ENCODE assay signal across 10 mouse cellular contexts in the genomic region with DNA sequence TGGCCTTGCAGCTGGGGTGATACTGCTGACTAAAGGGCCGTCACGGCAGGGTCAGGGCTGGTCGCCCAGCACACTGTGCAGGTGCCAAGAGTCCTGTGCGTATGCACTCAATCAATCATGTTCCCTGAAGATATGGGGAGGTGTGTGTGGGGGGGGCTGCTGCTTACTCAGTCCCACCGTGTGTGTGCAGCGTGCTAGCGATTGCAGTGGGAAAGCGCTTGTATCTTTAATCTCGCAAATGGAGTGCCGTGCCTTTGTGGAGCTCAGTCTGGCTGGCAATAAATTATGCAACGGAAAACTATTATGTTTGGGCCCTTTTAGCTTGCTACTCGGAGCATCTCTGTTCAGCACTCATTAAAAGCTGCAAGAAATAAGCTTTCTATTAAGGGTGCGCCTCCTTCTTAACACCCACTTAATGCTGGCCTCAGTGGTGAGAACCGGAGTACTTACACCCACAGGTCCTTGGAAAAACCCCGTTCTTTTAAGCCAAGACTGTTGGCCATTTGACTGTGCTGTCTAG. TPM values are rescaled to one million over a fixed set of nuclear protein-coding genes. Genes with fewer than 3 reads are reported as not detected.
A peak's percentile ranks its signal among the peaks of the same experiment; 100 is the strongest.
DNase-seq lines count a peak whose midpoint lies in the region; ATAC-seq and TF ChIP-seq lines count a peak whose summit lies in the region.
"Had no signal": no experiment of that assay in that cellular context is flagged by ENCODE, and none has a peak within 500 bp of the region (broad histone marks: within the 10 kb centered on the region; RNA-seq: fewer than 3 reads in every experiment).

No protein-coding gene starts in this region.

- DNase-seq in liver, adult 2 months (ENCODE audit: extremely low read depth, low read depth, low spot score): peak; percentile 72
- no peak for DNase-seq in urinary bladder, postnatal 36 days (ENCODE audit: low spot score in 2 of 2)
- DNase-seq in thymus, adult 2 months: no peak
- DNase-seq: cerebellum, adult 9-11 months had no signal

- TF ChIP-seq POLR2A in liver, adult 2 months (IDR thresholded peaks at IDR 0.05; ENCODE audit: extremely low read depth, insufficient read depth, low read length): no peak
- TF ChIP-seq POLR2A in thymus, adult 2 months (IDR thresholded peaks at IDR 0.05; ENCODE audit: control insufficient read depth, extremely low read depth, insufficient read depth, low read length, poor library complexity): no peak

- H3K4me3 ChIP-seq in liver, adult 2 months (ENCODE audit: insufficient read depth, low read depth, low read length): no peak overlapping the region
- no peak overlapping the region for H3K4me3 ChIP-seq in liver, embryonic 12.5 days
- H3K4me3 ChIP-seq in forebrain, embryonic 15.5 days: no peak overlapping the region
- H3K4me3 ChIP-seq in hindbrain, embryonic 13.5 days: no peak overlapping the region
- no peak overlapping the region for H3K4me3 ChIP-seq in stomach, embryonic 14.5 days (ENCODE audit: low read depth, low read length)
- no peak overlapping the region for H3K4me3 ChIP-seq in thymus, adult 2 months (ENCODE audit: control insufficient read depth, insufficient read depth, low read length)
- H3K4me3 ChIP-seq: liver, embryonic 15.5 days had no signal

- H3K9ac ChIP-seq in liver, adult 2 months (ENCODE audit: low read depth, low read length): no peak overlapping the region
- H3K9ac ChIP-seq in liver, embryonic 12.5 days: no peak overlapping the region
- peak overlapping the region; percentile 24; the same call in 1 of the 2 replicates for H3K9ac ChIP-seq in forebrain, embryonic 15.5 days (replicated peaks)
- H3K9ac ChIP-seq in hindbrain, embryonic 13.5 days: no peak overlapping the region
- H3K9ac ChIP-seq in stomach, embryonic 14.5 days (replicated peaks; ENCODE audit: low read depth, low read length): no peak overlapping the region
- H3K9ac ChIP-seq: liver, embryonic 15.5 days had no signal

- no peak for TF ChIP-seq CTCF in liver, adult 2 months (IDR thresholded peaks at IDR 0.05; ENCODE audit: low read depth, low read length)
- no peak for TF ChIP-seq CTCF in thymus, adult 2 months (IDR thresholded peaks at IDR 0.05; ENCODE audit: borderline replicate concordance, control insufficient read depth, extremely low read depth, insufficient read depth, low read length, poor library complexity)

- H3K4me2 ChIP-seq in liver, embryonic 12.5 days: no peak overlapping the region
- peak overlapping the region; percentile 36 for H3K4me2 ChIP-seq in forebrain, embryonic 15.5 days (replicated peaks)
- H3K4me2 ChIP-seq in hindbrain, embryonic 13.5 days: peak overlapping the region; percentile 25
- H3K4me2 ChIP-seq in stomach, embryonic 14.5 days (replicated peaks; ENCODE audit: low read depth, low read length): no peak overlapping the region
- H3K4me2 ChIP-seq: liver, embryonic 15.5 days had no signal

- H3K4me1 ChIP-seq in liver, adult 2 months (ENCODE audit: control insufficient read depth, insufficient read depth, low read length): peaks cover 4% of the 10 kb centered on the region; the same call in 1 of the 2 replicates
- peaks cover 33% of the 10 kb centered on the region for H3K4me1 ChIP-seq in liver, embryonic 12.5 days
- peaks cover 14% of the 10 kb centered on the region for H3K4me1 ChIP-seq in forebrain, embryonic 15.5 days
- H3K4me1 ChIP-seq in hindbrain, embryonic 13.5 days (replicated peaks): peaks cover 11% of the 10 kb centered on the region
- no peaks in the 10 kb centered on the region for H3K4me1 ChIP-seq in stomach, embryonic 14.5 days (ENCODE audit: control insufficient read depth, insufficient read depth, low read length)
- no peaks in the 10 kb centered on the region for H3K4me1 ChIP-seq in thymus, adult 2 months (replicated peaks; ENCODE audit: control insufficient read depth, insufficient read depth, low read length)

- no peaks in the 10 kb centered on the region for H3K36me3 ChIP-seq in liver, adult 2 months (ENCODE audit: control insufficient read depth, insufficient read depth, low read length)
- no peaks in the 10 kb centered on the region for H3K36me3 ChIP-seq in liver, embryonic 12.5 days
- H3K36me3 ChIP-seq in forebrain, embryonic 15.5 days: no peaks in the 10 kb centered on the region
- no peaks in the 10 kb centered on the region for H3K36me3 ChIP-seq in hindbrain, embryonic 13.5 days
- no peaks in the 10 kb centered on the region for H3K36me3 ChIP-seq in stomach, embryonic 14.5 days (ENCODE audit: control insufficient read depth, insufficient read depth, low read length)
- H3K36me3 ChIP-seq in thymus, adult 2 months (ENCODE audit: control insufficient read depth, insufficient read depth, low read length): no peaks in the 10 kb centered on the region
- H3K36me3 ChIP-seq: liver, embryonic 15.5 days had no signal

- no peaks in the 10 kb centered on the region for H3K79me2 ChIP-seq in liver, adult 2 months (ENCODE audit: control insufficient read depth, insufficient read depth, low read length)

- no peak for ATAC-seq in liver, embryonic 12.5 days
- ATAC-seq in forebrain, embryonic 15.5 days (replicated peaks): peak; percentile 86
- peak; percentile 32; the same call in 1 of the 2 replicates for ATAC-seq in hindbrain, embryonic 13.5 days (ENCODE audit: low FRiP score)
- peak; percentile 71; the same call in 1 of the 2 replicates for ATAC-seq in stomach, embryonic 14.5 days (ENCODE audit: insufficient number of reproducible peaks, insufficient read depth, low FRiP score, low read depth)
- ATAC-seq: inflammation-experienced regulatory T-cells, adult 6 months had no signal

- WGBS in liver, adult 2 months: 39% methylated on average over 15 of the region's 15 CpGs
- 66% methylated on average over 15 of the region's 15 CpGs for WGBS in liver, embryonic 12.5 days (ENCODE audit: insufficient replicate concordance)
- 7% methylated on average over 15 of the region's 15 CpGs for WGBS in forebrain, embryonic 15.5 days
- 30% methylated on average over 15 of the region's 15 CpGs for WGBS in hindbrain, embryonic 13.5 days
- 31% methylated on average over 15 of the region's 15 CpGs for WGBS in stomach, embryonic 14.5 days
- 89% methylated on average over 15 of the region's 15 CpGs for WGBS in thymus, adult 2 months

- no peak overlapping the region for H3K27ac ChIP-seq in liver, adult 2 months (replicated peaks; ENCODE audit: insufficient read depth, low read depth, low read length)
- no peak overlapping the region for H3K27ac ChIP-seq in liver, embryonic 12.5 days
- H3K27ac ChIP-seq in forebrain, embryonic 15.5 days (replicated peaks): peak overlapping the region; percentile 68
- H3K27ac ChIP-seq in hindbrain, embryonic 13.5 days: peak overlapping the region; percentile 36
- H3K27ac ChIP-seq in stomach, embryonic 14.5 days (ENCODE audit: low read length): no peak overlapping the region
- no peak overlapping the region for H3K27ac ChIP-seq in thymus, adult 2 months (ENCODE audit: control insufficient read depth, insufficient read depth, low read length)
- H3K27ac ChIP-seq: liver, embryonic 15.5 days had no signal

- H3K9me3 ChIP-seq in liver, embryonic 12.5 days (replicated peaks): no peaks in the 10 kb centered on the region
- no peaks in the 10 kb centered on the region for H3K9me3 ChIP-seq in forebrain, embryonic 15.5 days
- H3K9me3 ChIP-seq in hindbrain, embryonic 13.5 days: no peaks in the 10 kb centered on the region
- H3K9me3 ChIP-seq in stomach, embryonic 14.5 days (ENCODE audit: control insufficient read depth, low read depth, low read length): no peaks in the 10 kb centered on the region
- H3K9me3 ChIP-seq: liver, embryonic 15.5 days had no signal

- no peaks in the 10 kb centered on the region for H3K27me3 ChIP-seq in liver, adult 2 months (ENCODE audit: control insufficient read depth, insufficient read depth, low read length)
- H3K27me3 ChIP-seq in liver, embryonic 12.5 days (replicated peaks): peaks cover 9% of the 10 kb centered on the region; the same call in 1 of the 2 replicates
- no peaks in the 10 kb centered on the region for H3K27me3 ChIP-seq in forebrain, embryonic 15.5 days
- no peaks in the 10 kb centered on the region for H3K27me3 ChIP-seq in hindbrain, embryonic 13.5 days
- no peaks in the 10 kb centered on the region for H3K27me3 ChIP-seq in stomach, embryonic 14.5 days (ENCODE audit: control insufficient read depth, insufficient read depth, low read length)
- H3K27me3 ChIP-seq in thymus, adult 2 months (ENCODE audit: control insufficient read depth, insufficient read depth, low read length): no peaks in the 10 kb centered on the region
- H3K27me3 ChIP-seq: liver, embryonic 15.5 days had no signal

RNA-seq across cellular contexts. Expression of a gene that starts 8.7 kb away (rescaled TPM):
- 4.2 and 7.0 TPM in 2 replicates for total RNA-seq in liver, adult 2 months (2014; rRNA removed)
- 10.0 and 13.9 TPM in 2 replicates for polyA plus RNA-seq in liver, adult 2 months (2012; rRNA removed)
- 1.1 and 1.6 TPM in 2 replicates for polyA plus RNA-seq in liver, embryonic 12.5 days (2016; fragmentation: Nextera tagmentation; extraction: Ambion mirVana)
- polyA plus RNA-seq in forebrain, embryonic 15.5 days (2015; fragmentation: Nextera tagmentation; extraction: Ambion mirVana): 2.0 and 2.2 TPM in 2 replicates
- 2.1 and 2.5 TPM in 2 replicates for polyA plus RNA-seq in hindbrain, embryonic 13.5 days (2015; fragmentation: Nextera tagmentation; extraction: Ambion mirVana)
- 13.6 and 13.7 TPM in 2 replicates for polyA plus RNA-seq in stomach, embryonic 14.5 days (2014; fragmentation: Nextera tagmentation; extraction: Ambion mirVana)
- polyA plus RNA-seq in thymus, adult 2 months (2012; rRNA removed): 19.4 and 21.0 TPM in 2 replicates

Comparison
In these comparisons a context has a peak if more than half of its experiments do, and no peak if none do; other contexts are left out.
1. H3K27ac ChIP-seq: peak in forebrain, embryonic 15.5 days (single experiment) and hindbrain, embryonic 13.5 days (single experiment); none in liver, adult 2 months (single experiment), liver, embryonic 12.5 days (single experiment), stomach, embryonic 14.5 days (single experiment) and thymus, adult 2 months (single experiment).
2. H3K4me2 ChIP-seq: peak in forebrain, embryonic 15.5 days (single experiment) and hindbrain, embryonic 13.5 days (single experiment); none in liver, embryonic 12.5 days (single experiment) and stomach, embryonic 14.5 days (single experiment).